Mouse (Mus musculus) gastrocnemius, adult 8-10 months (tissue): ENCODE measurements around the gene Gm10100. TPM values are rescaled to one million over a fixed set of nuclear protein-coding genes. Genes with fewer than 3 reads are reported as not detected.
"Not testable (repeated sequence)": the region's sequence is repeated elsewhere in the genome, so short reads cannot be mapped to it uniquely, and the experiment has no call there.

ENCODE experiments used
- DNase-seq, 2 experiments: peaks; one replicate each; pipeline ENCODE4 v3.0.0; 2022; ENCODE audit warnings: low spot score in 2 of 2
- total RNA-seq, 4 experiments: library from RNA; stranded (reverse); gene quantifications; 2 replicates each; pipeline ENCODE4 v1.2.4; 2022

The Gm10100 gene
- not detected for total RNA-seq

GRCm38 (mm10) chr10:77726186-77726585 is at the start of gene Gm10100:
TSS of gene Gm10100 (plus strand) at chr10:77726486.
- no peak for DNase-seq

GRCm38 (mm10) chr10:77677562-77677961 is 48.7 kb upstream of the Gm10100 start:
- no peak for DNase-seq

GRCm38 (mm10) chr10:77682994-77683393 is 43.3 kb upstream of the Gm10100 start:
- no peak for DNase-seq

- no peak for DNase-seq
Observed at GRCm38 (mm10) chr10:77684181-77684580, 42.1 kb upstream of the Gm10100 start.

GRCm38 (mm10) chr10:77685895-77686664 is 40.2 kb upstream of the Gm10100 start, which contains the start of gene Tspear:
TSS of gene Tspear (plus strand) at chr10:77686569.
- no peak for DNase-seq

GRCm38 (mm10) chr10:77687021-77687420 is 39.3 kb upstream of the Gm10100 start:
- no peak for DNase-seq

GRCm38 (mm10) chr10:77690356-77690807 is 35.9 kb upstream of the Gm10100 start, which contains the start of gene Gm19402:
TSS of gene Gm19402 (minus strand) at chr10:77690757.
- DNase-seq: not testable (repeated sequence)

GRCm38 (mm10) chr10:77697133-77697532 is 29.2 kb upstream of the Gm10100 start, which contains the start of gene Gm9508:
TSS of gene Gm9508 (minus strand) at chr10:77697233.
- DNase-seq: no peak

GRCm38 (mm10) chr10:77706326-77706725 is 20.0 kb upstream of the Gm10100 start, which contains the start of gene Gm10272:
TSS of gene Gm10272 (plus strand) at chr10:77706626.
- DNase-seq: no peak

GRCm38 (mm10) chr10:77709831-77710230 is 16.5 kb upstream of the Gm10100 start:
- DNase-seq: no peak

- DNase-seq: not testable (repeated sequence)
Observed at GRCm38 (mm10) chr10:77711157-77711556, 15.1 kb upstream of the Gm10100 start, which contains the start of gene Gm10024. TSS of gene Gm10024 (plus strand) at chr10:77711457.

GRCm38 (mm10) chr10:77713734-77714133 is 12.6 kb upstream of the Gm10100 start:
- DNase-seq: no peak

GRCm38 (mm10) chr10:77715507-77715906 is 10.8 kb upstream of the Gm10100 start, which contains the start of gene Gm10142:
TSS of gene Gm10142 (plus strand) at chr10:77715807.
- DNase-seq: no peak

- DNase-seq: not testable (repeated sequence)
Observed at GRCm38 (mm10) chr10:77720299-77720698, 6.0 kb upstream of the Gm10100 start, which contains the start of gene Krtap12-1. TSS of gene Krtap12-1 (plus strand) at chr10:77720599.

- no peak for DNase-seq
Observed at GRCm38 (mm10) chr10:77724855-77725254, 1.4 kb upstream of the Gm10100 start.

- no peak for DNase-seq
Observed at GRCm38 (mm10) chr10:77728280-77728679, 2.0 kb downstream of the Gm10100 start.

- no peak for DNase-seq
Observed at GRCm38 (mm10) chr10:77729241-77729640, 3.0 kb downstream of the Gm10100 start.

GRCm38 (mm10) chr10:77735928-77736327 is 9.6 kb downstream of the Gm10100 start:
- no peak for DNase-seq

- no peak for DNase-seq
Observed at GRCm38 (mm10) chr10:77738929-77739328, 12.6 kb downstream of the Gm10100 start.

- not testable (repeated sequence) for DNase-seq
Observed at GRCm38 (mm10) chr10:77741924-77742688, 15.8 kb downstream of the Gm10100 start, which contains the start of gene Gm18596. TSS of gene Gm18596 (minus strand) at chr10:77742638.

- DNase-seq: not testable (repeated sequence)
Observed at GRCm38 (mm10) chr10:77750686-77751085, 24.4 kb downstream of the Gm10100 start.

- not testable (repeated sequence) for DNase-seq
Observed at GRCm38 (mm10) chr10:77751254-77751653, 25.0 kb downstream of the Gm10100 start, which contains the start of gene Gm9736. TSS of gene Gm9736 (minus strand) at chr10:77751354.
